Mouse (Mus musculus) kidney, postnatal 25 days (tissue): ENCODE measurements at regions not wholly inside any gene's neighbourhood (a gene's known extent, or its start where the extent isn't known, plus 50 kb on each side); places are given as distances from the start of the nearest gene placed in this dataset.

Experiments
- DNase-seq, 2 experiments: peaks; one replicate each; pipeline ENCODE4 v3.0.0; 2021; ENCODE audit warnings: mixed read lengths in 2 of 2

DNA sequence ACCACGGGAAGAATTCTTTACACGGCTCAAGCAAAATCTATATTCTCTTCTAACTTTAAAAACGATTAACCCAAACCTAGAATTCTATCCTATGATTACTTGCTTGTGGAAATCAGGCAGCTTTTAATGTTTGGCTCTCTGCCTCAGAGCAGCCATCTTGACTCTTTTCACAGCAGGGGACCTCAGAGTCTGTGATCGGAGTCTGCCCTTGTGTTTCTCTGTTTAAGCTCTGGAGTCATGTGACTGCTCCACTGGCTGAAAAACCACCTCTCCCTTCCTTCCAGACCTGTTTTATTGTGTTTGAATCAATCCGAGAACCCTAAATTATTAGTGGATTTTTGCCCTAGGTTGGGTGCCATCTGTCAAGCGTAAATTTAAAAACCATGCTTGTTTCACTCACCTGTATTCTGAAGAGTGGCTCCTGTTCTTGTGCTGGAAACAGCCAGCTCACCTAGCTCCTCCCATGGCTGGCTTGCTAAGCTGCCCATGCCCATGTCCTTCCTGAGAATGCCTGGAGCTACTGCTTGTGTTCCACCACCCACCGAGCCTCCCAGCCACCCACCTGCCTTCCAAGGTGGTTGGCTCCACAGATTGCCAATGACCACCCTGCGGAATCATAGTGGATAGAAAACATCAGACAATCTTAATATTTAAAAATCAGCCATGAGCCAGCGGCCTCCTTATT is 62.6 kb downstream of the Perp start:
- no peak for DNase-seq

DNA sequence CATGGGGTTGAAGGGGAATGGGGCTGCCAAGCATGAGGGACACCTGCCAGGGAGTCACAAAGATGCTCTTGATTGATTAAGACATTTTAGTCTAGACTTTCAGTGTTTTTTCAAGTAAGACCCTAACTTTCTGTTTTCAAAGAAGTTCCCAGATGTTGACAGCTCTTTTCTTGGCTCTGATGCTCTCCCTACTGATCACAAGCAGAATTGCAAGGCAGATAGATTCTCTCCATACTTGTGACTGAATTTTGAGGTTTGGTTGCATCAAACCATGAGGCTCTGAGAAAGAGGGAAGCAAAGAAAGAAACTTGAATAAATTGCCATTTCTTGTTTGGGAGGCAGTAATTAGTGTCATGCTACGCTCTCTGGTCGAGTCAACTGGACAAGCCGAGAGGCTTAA is 64.5 kb downstream of the Perp start:
- DNase-seq, result no peak

GRCm38 (mm10) chr10:18910898-18911297 is 66.1 kb downstream of the Perp start:
- DNase-seq, result peak; percentile 37 to 60

- DNase-seq, result peak in 1 of 2 experiments; percentile 38
Measured at GRCm38 (mm10) chr10:18917120-18917616, 72.3 kb downstream of the Perp start.

- no peak for DNase-seq
Measured at GRCm38 (mm10) chr10:18923088-18923821, 78.4 kb downstream of the Perp start.

- DNase-seq, result no peak
Measured at GRCm38 (mm10) chr10:18927811-18928210, 83.0 kb downstream of the Perp start.

DNA sequence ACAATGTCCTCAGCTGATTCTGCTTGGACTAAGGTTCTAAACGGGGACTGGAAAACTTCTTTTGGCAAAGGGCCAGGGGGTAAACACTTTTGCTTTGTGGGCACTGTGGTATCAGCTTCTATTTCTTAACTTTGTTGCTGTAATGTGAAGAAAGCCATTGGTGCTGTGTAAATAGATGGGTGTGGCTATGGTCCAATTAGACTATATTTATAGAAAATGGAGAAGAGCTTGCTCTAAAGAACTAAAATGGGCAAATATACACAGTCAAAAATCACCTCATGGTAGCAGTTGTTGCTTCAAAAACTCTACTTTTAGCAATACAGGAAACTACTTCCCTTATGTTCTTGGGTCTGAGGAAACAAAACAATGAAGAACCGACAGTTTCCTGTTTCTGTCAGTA is 84.1 kb downstream of the Tnfaip3 start:
- DNase-seq, result no peak

GRCm38 (mm10) chr10:18941447-18941846 is 74.0 kb downstream of the Tnfaip3 start:
- DNase-seq, result no peak

- DNase-seq, result no peak
Measured at GRCm38 (mm10) chr10:18941908-18942307, 73.5 kb downstream of the Tnfaip3 start.

DNA sequence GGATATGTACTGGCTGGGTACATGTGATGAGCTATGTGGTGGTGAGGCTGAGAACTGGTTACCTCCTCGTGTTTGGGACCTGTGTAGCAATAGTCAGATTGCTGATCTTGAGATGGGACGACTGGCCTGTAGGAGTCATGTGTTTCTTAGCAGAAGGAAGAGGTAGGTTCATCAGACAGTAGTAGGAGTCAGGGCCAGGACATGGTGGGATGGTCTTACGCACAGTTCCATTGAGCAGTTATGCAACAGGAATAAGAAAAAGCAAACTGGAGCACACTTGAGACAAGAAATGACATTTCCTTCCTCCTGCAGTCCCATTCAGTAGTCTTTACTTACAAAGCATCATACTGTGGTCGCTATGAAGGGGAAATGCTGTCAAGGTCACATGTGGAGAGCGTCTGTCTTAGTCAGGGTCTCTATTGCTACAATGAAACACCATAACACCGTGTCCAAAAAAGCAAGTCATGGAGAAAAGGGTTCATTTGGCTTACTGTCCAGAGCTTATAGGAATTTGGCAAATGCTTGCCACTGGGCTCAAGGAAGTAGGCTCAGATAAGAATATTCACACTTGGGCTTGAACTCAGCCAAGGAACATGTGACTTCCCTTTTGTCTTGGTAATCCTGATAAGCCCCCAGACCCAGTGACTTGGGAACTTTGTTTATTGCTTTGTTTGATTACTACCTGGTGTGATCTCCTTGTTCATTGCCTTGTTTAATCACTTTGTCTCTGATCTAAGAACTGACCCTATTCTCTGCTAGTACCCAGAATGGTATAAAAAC is 72.0 kb downstream of the Tnfaip3 start:
- no peak for DNase-seq

- no peak for DNase-seq
Measured at GRCm38 (mm10) chr10:18946727-18947126, 68.7 kb downstream of the Tnfaip3 start.
